Mouse (Mus musculus): ENCODE data around the gene Mad1l1. TPM values are rescaled to one million over a fixed set of nuclear protein-coding genes. Genes with fewer than 3 reads are reported as not detected.
A peak's percentile ranks its signal among the peaks of the same experiment; 100 is the strongest.

Gene Mad1l1
- total RNA-seq, 1 experiment from 2014 or later, result 41.6 TPM

DNA sequence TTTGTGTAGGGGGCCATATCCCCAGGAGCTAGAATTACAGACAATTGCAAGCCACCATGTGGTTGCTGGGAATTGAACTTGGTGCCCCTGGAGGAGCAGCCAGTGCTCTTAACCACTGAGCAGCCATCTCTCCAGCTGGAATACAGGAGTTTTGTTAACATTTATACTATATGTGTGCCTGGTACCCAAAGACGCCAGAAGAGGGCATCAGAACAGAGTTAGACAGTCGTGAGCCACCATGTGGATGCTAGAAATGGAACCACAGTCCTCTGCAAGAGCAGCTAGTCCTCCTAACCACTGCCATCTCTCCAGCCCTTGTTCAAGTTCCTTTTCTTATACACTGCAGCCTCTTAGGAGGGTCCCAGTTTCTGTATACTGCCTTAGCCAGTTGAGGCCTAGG is 12.3 kb upstream of the Mad1l1 start:
- no peak for ATAC-seq (replicated peaks; ENCODE audit: insufficient number of reproducible peaks, low FRiP score, low TSS enrichment, poor library complexity, severe bottlenecking)

DNA sequence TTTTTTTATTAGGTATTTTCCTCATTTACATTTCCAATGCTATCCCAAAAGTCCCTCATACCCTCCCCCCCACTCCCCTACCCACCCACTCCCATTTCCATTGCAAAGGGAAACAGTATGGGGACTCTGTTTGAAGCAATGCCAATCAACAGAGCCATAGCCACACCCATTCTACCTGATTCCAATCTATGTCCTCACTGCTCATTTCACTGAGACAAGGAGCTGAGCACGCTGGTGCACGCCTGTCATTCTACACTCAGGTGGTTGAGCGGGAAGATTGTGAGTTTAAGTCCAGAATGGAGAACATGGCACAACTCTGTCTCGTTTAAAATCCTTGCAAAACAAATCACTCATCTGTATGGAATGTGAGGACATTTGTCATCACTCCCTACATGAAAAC is 11.2 kb upstream of the Mad1l1 start:
- no peak for ATAC-seq (replicated peaks; ENCODE audit: insufficient number of reproducible peaks, low FRiP score, low TSS enrichment, poor library complexity, severe bottlenecking)

DNA sequence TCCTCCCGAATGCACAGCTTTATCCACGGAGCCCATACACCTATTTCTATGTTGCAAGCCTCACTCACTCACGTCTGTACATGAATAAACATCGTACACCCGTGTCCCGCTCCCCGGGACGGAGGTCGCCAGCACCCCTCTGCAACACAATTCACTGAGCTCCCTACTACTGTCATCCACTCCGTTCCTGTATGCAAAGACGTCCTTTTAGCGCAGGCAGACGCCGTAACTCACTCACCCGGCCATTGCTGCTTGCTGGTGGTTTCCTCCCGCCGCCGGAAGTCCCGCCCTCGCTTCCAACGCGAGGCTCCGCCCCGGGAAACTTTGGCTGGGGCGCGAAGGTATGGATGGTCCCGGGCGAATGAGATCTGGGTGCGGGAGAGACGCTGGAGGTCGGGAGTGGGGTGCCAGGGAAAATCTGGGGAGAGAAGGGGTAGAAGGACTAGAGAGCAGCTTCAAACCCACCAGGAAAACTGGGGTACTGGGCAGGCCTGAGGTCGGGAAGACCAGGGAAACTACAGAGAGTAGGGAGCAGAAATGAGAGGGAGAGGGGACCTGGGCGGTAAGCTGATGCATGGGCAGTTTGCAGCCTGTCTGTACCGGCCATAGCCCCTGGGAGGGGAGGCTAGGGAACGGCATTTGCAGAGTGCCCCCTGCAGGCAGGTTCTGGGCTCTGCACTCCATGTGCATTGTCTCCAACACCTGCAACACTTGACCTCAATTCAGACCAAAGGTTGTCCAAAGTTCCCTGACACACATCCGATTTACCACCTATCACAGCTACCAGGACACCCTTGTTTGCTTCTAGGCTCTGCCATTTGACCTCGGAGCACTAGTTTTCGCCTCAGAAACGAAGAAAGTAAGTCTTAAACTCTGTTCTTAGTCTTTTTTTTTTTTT is 10.5 kb upstream of the Mad1l1 start, which contains the start of gene Mrm2:
Gene Mrm2, minus strand, starts transcription at position 284 of the 898 bp plus-strand sequence.
- ATAC-seq (replicated peaks; ENCODE audit: insufficient number of reproducible peaks, low FRiP score, low TSS enrichment, poor library complexity, severe bottlenecking), result peak; percentile 81

DNA sequence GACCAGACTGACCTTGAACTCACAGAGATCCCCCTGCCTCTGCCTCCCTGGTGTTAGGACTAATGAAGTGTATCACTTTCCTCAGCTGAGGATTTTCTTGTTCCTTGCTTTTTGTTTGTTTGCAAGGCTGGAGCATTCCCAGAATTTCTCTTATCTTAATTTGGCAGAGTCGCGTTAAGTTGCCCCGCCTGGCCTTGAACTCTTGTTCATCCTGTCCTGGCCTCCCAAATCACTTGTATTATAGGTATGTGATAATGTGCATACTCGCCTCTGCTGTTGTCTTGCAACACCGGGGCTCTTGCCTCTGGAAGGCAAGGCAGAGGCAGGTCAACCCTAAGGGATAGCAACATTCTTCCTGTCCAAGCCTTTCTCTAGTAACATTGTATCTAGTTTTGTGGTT is 2.7 kb upstream of the Mad1l1 start:
- ATAC-seq (replicated peaks; ENCODE audit: insufficient number of reproducible peaks, low FRiP score, low TSS enrichment, poor library complexity, severe bottlenecking), result no peak

DNA sequence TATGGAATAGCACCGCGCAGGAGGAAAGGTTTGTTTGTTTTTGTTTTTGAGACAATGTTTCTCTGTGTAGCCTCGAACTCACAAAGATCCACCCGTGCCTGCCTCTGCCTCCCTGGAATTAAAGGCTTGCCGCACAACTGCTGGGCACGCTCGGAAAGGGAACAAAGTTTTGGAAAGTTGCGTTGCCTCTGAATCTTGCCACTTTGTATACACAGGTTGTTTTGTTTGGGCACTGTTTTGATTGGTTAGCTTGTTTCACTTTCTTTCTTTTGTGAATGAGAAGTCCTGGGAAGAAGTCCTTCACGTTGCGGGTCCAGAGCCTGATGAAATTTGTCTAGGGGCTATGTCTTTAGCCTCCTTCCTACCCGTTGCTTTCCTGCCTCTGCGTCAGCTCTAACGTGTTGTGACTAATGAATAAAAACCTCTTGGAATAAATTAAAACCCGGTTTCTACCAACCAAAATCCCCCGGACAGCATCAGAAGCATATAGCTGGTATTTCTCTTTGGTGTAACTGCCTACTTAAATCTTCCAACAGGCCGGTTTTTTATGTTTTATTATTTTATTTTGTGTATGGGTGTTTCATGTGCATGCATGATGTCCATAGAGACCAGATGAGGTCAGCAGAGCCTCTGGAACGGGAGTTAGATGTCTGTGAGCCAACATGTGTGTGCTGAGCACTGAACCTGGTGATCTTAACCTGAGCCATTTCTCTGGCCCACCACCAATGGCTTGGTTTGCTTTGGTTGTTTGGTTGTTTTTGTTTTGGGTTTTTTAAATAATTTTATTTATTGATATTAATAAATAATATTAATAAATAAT is 614 bp upstream of the Mad1l1 start:
- 0 out of 2 replicates have a peak, but pooled peaks have one; percentile 14 for ATAC-seq (replicated peaks; ENCODE audit: insufficient number of reproducible peaks, low FRiP score, low TSS enrichment, poor library complexity, severe bottlenecking)

DNA sequence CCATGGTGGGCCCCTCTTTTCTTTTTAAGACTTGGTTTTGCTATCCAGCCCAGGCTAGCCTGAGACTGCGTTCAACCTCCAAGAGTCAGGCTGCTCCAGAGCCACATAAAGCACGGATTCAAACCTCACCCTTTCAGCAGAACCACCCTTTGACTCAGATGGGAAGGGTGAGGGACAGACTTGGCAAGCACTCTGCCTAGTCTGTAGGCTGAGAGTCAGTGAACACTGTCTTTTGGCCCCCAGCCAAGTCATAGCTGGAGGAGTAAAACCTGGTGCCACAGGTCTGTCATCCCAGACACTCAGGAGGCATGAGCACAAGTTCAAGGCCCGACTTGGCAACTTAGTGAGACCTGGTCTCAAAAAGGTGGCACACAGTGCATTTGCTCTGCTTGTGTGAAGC is 4.6 kb downstream of the Mad1l1 start:
- ATAC-seq (replicated peaks; ENCODE audit: insufficient number of reproducible peaks, low FRiP score, low TSS enrichment, poor library complexity, severe bottlenecking), result no peak

DNA sequence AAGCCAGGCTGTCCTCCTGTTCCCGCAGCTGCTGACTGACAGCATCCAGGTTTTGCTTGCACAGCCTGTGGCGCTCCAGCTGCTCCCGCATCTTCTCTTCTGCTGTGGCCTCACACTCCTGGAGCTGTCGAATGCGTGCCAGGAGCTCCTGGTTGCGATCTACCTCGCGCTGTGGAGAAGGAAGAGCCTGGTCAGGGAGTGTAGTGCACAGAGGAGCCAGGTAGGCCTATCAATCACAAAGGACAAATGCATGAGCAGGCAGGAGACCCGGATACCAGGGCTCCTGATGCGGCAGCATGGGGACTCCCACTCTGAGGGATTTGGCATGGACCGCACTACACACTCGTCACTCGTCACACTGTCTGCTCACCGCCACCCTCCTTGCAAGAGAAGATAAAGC is 13.8 kb downstream of the Mad1l1 start:
- ATAC-seq (replicated peaks; ENCODE audit: insufficient number of reproducible peaks, low FRiP score, low TSS enrichment, poor library complexity, severe bottlenecking), result no peak

DNA sequence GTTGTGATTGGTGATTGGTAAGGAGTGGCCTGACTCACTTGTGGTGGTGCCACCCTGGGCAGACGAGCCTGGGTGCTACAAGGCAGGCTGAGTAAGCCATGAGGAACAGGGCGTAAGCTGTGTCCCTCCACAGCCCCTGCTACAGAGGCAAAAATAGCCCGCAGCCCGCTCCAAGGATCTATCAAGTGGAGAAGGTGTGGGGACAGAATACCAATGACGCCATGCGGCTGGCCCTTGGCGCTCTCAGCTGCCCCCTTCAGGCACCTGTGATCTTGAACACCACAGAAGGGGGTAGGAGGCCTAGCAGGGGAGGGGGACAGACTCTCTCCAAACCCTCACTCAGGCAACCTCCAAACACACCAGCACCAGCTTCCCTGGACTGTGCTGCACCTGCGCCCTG is 15.3 kb downstream of the Mad1l1 start:
- ATAC-seq (replicated peaks; ENCODE audit: insufficient number of reproducible peaks, low FRiP score, low TSS enrichment, poor library complexity, severe bottlenecking), result no peak

- no peak for ATAC-seq (replicated peaks; ENCODE audit: insufficient number of reproducible peaks, low FRiP score, low TSS enrichment, poor library complexity, severe bottlenecking)
These were observed 23.1 kb downstream of the Mad1l1 start for GRCm38 (mm10) chr5:140298291-140298690.

GRCm38 (mm10) chr5:140292152-140292551 is 29.2 kb downstream of the Mad1l1 start:
- ATAC-seq (replicated peaks; ENCODE audit: insufficient number of reproducible peaks, low FRiP score, low TSS enrichment, poor library complexity, severe bottlenecking), result peak; percentile 44; the same call in 1 of the 2 replicates

DNA sequence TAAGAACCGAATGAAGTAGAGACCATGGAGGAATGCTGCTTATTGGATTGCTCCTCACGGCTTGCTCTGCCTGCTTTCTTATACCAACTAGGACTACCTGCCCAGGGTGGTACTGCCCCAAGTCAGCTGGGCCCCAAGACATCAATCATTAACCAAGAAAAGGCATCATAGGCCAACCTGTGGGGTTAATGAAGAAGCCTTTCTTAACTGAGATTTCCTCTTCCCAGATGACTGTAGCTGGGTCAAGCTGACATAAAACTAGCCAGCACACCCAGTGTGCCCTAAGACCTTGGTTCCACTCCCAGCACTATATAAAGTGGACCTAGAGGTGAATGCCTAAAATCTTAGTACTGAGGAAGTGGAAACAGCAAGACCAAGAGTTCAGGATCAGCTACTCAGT is 32.2 kb downstream of the Mad1l1 start:
- no peak for ATAC-seq (replicated peaks; ENCODE audit: insufficient number of reproducible peaks, low FRiP score, low TSS enrichment, poor library complexity, severe bottlenecking)

GRCm38 (mm10) chr5:140288287-140288686 is 33.1 kb downstream of the Mad1l1 start:
- ATAC-seq (replicated peaks; ENCODE audit: insufficient number of reproducible peaks, low FRiP score, low TSS enrichment, poor library complexity, severe bottlenecking), result no peak

DNA sequence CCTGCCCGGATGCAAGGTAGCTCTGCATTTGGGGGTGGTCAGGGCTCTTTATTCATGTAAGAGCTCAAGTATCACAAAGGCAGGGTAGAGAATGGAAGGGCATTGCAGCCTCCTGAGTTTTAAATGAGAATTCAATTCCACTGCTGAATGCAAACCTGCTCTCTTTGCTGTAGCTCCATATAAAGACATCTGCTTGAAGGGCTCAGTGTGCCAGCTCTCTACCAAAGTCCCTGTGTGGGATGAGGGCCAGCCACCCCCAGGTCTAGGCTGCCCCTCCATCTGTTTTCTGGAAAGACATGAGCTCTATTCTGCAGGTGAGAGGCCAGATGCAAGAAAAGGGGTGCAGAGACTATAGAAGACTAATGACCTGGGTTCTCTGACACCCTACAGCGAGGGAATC is 36.6 kb downstream of the Mad1l1 start:
- no peak for ATAC-seq (replicated peaks; ENCODE audit: insufficient number of reproducible peaks, low FRiP score, low TSS enrichment, poor library complexity, severe bottlenecking)

- ATAC-seq (replicated peaks; ENCODE audit: insufficient number of reproducible peaks, low FRiP score, low TSS enrichment, poor library complexity, severe bottlenecking), result no peak
These were observed 37.3 kb downstream of the Mad1l1 start for GRCm38 (mm10) chr5:140284011-140284410.

GRCm38 (mm10) chr5:140282900-140283299 is 38.5 kb downstream of the Mad1l1 start:
- ATAC-seq (replicated peaks; ENCODE audit: insufficient number of reproducible peaks, low FRiP score, low TSS enrichment, poor library complexity, severe bottlenecking), result no peak

DNA sequence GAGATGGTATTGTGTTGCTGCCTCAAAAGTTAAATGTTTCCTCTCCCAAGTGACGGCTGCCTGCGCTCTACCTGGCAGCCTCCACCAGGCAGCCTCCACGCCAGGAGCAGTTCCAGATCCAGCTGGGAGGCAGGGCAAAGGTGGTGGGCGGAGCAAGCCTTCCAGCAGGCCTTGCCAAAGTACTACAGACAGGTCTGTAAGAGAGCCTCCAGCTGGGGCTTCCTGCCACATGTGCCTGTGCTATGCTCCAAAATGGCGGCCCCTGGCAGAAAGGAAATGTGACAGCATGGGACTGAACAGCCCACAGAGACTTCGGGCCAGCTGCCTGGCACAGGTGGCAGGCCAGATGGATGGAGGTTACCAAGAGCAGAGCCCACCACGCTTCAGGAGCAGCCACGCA is 39.0 kb downstream of the Mad1l1 start:
- ATAC-seq (replicated peaks; ENCODE audit: insufficient number of reproducible peaks, low FRiP score, low TSS enrichment, poor library complexity, severe bottlenecking), result no peak

DNA sequence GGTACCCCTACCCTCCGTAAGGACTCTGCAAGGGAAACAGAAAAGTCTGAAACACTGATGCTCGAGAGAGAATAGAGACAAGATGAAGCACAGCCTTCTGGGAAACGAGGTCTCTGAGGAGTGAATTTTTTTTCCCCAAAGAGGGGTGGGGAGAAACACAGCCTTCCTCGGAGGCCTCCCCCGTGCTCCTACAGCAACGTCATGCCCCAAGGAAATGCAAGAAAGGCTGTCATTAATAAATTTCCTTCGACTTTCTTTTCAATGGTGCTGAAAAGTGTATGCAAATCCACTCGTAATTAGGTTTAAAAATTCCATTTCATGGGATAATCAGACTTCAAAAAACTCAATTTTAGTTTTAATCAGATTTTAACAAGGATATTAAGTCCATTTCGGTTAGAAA is 41.1 kb downstream of the Mad1l1 start:
- ATAC-seq (replicated peaks; ENCODE audit: insufficient number of reproducible peaks, low FRiP score, low TSS enrichment, poor library complexity, severe bottlenecking), result no peak

GRCm38 (mm10) chr5:140276779-140277178 is 44.6 kb downstream of the Mad1l1 start:
- ATAC-seq (replicated peaks; ENCODE audit: insufficient number of reproducible peaks, low FRiP score, low TSS enrichment, poor library complexity, severe bottlenecking), result no peak

DNA sequence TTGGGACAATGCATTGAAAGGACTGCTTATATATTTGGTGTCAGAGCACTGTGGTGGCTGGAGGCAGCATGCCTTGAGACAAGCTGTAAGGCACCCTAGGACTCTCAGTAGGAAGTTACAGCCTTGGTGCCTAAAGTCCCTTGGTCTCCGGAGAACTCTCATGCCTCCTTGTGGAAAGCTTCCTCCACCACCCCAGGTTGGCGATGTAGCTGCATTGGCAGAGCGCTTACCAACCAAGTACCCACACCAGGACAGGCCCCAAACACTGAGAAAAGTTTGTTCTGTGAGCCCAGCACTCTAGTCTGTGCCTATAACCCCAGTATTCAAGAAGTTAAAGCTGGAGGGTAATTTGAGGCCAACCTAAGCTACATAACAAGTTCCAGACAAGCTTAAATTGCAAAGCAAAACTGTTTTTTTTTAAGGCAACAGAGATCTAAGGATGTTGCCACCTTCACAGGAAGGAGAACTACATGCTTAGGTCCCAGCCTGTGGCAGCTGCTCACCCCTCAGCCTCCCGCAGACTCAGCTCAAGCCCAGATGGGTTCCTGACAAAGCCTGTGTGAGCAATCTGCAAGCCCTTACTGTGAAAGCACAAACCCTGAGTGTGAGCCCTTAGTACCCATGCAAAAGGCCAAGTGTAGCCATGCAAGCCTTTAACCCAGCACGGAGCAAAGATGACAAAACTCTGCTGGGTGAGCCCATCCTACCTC is 50.2 kb downstream of the Mad1l1 start:
- ATAC-seq (replicated peaks; ENCODE audit: insufficient number of reproducible peaks, low FRiP score, low TSS enrichment, poor library complexity, severe bottlenecking), result no peak

Measured in monocyte, adult 5-6 weeks (primary cell).